Mouse (Mus musculus): ENCODE results near the gene Sema4a. TPM values are rescaled to one million over a fixed set of nuclear protein-coding genes. Genes with fewer than 3 reads are reported as not detected.

The Sema4a gene
- total and polyA plus RNA-seq, 2 experiments from 2014 or later: 0.93 to 2.1 TPM

DNA sequence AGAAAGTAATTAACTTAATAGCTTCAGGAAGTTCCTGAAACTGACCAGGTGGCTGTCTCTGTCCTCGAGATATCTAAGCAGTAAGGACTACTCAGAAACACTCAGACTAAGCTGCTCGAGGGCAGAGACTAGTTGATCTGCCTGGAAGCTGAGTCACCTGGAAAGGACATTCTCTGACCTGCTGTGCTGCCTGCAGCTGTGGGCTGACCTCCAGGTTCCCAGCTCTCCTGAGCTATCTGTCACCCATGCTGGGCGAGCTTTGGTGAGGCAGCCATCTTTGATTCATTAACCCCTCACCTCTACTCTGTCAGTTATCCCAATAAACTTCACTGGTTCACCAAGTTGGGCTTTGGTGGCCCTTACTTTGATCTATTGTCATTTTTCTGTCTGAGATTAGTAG lies 18.2 kb upstream of the Sema4a start:
- no peak overlapping the region for H3K4me3 ChIP-seq (ENCODE audit: low read depth, low read length)
- TF ChIP-seq EP300 (IDR thresholded peaks at IDR 0.05; ENCODE audit: low read depth): no peak
- no peak for TF ChIP-seq CTCF (IDR thresholded peaks at IDR 0.05; ENCODE audit: low read depth)
- 40% methylated on average over 3 of the region's 3 CpGs for WGBS
- ATAC-seq (ENCODE audit: insufficient read depth, low read depth): no peak
- DNase-seq (ENCODE audit: low spot score): no peak
- no peaks in the 10 kb centered on the region for H3K9me3 ChIP-seq (replicated peaks; ENCODE audit: control insufficient read depth, low read length)
- no peak overlapping the region for H3K4me2 ChIP-seq (ENCODE audit: low read depth, low read length)
- no peak overlapping the region for H3K9ac ChIP-seq (replicated peaks; ENCODE audit: low read depth, low read length)
- H3K27me3 ChIP-seq (ENCODE audit: control insufficient read depth, insufficient read depth, low read length): no peaks in the 10 kb centered on the region
- peaks cover 31% of the 10 kb centered on the region for H3K36me3 ChIP-seq (replicated peaks; ENCODE audit: control insufficient read depth, insufficient read depth, low read length)
- H3K27ac ChIP-seq (ENCODE audit: low read depth): no peak overlapping the region
- H3K4me1 ChIP-seq (ENCODE audit: control insufficient read depth, insufficient read depth): no peaks in the 10 kb centered on the region

DNA sequence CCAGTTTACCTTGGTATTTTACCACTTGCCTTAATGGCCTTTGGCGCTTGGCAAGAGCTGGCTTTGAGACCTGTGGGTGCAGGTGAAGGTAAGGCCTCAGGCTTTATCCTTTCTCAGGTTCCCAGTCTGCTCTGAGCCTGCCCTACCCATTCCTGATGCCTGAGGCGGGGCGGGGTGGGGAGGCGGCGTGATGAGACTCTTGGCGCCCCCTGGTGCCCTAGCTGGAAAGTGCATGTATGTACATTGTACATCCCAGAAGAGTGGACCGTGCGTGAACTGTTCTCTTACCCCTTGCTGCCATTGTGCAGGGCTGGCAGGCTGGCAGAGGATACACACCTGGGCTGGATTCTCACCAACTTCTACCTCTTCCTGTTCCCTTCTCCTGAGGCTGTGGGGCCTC lies 16.8 kb upstream of the Sema4a start:
- peak; percentile 62 for DNase-seq (ENCODE audit: low spot score)
- H3K27ac ChIP-seq (ENCODE audit: low read depth): no peak overlapping the region

DNA sequence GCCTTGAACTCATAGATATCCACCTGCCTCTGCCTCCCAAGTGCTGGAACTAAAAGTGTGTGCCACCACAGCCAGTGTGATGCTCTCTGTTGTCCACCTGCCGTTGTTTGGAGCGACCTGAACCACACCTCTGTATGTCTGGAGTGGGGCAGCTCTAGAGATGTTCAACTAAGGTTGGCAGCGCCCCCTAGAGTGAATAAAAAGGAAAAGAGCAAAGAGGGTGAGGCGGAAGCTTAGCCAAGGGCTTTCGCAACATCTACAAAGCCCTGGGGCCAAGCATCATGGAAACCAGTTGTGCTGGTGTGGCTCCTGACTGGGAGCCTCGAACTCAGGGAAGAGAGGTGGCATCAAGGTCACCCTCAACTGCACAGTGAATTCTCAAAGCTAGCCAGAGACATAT lies 15.4 kb upstream of the Sema4a start:
- H3K27ac ChIP-seq (ENCODE audit: low read depth): no peak overlapping the region
- H3K27me3 ChIP-seq (ENCODE audit: control insufficient read depth, insufficient read depth, low read length): no peaks in the 10 kb centered on the region
- peaks cover 7% of the 10 kb centered on the region for H3K36me3 ChIP-seq (replicated peaks; ENCODE audit: control insufficient read depth, insufficient read depth, low read length)
- 58% methylated on average over 6 of the region's 6 CpGs for WGBS
- no peak overlapping the region for H3K4me2 ChIP-seq (ENCODE audit: low read depth, low read length)
- no peak for TF ChIP-seq CTCF (IDR thresholded peaks at IDR 0.05; ENCODE audit: low read depth)
- TF ChIP-seq EP300 (IDR thresholded peaks at IDR 0.05; ENCODE audit: low read depth): no peak
- H3K4me3 ChIP-seq (ENCODE audit: low read depth, low read length): no peak overlapping the region
- H3K9ac ChIP-seq (replicated peaks; ENCODE audit: low read depth, low read length): no peak overlapping the region
- DNase-seq (ENCODE audit: low spot score) (no peak), ATAC-seq (ENCODE audit: insufficient read depth, low read depth) (no peak)
- H3K9me3 ChIP-seq (replicated peaks; ENCODE audit: control insufficient read depth, low read length): no peaks in the 10 kb centered on the region
- no peaks in the 10 kb centered on the region for H3K4me1 ChIP-seq (ENCODE audit: control insufficient read depth, insufficient read depth)

More for the DNA sequence above, 16.8 kb upstream of the Sema4a start:
- H3K27me3 ChIP-seq (ENCODE audit: control insufficient read depth, insufficient read depth, low read length): no peaks in the 10 kb centered on the region
- no peak overlapping the region for H3K4me2 ChIP-seq (ENCODE audit: low read depth, low read length)
- no peak overlapping the region for H3K4me3 ChIP-seq (ENCODE audit: low read depth, low read length)
- H3K36me3 ChIP-seq (replicated peaks; ENCODE audit: control insufficient read depth, insufficient read depth, low read length): peaks cover 19% of the 10 kb centered on the region
- no peak overlapping the region for H3K9ac ChIP-seq (replicated peaks; ENCODE audit: low read depth, low read length)
- TF ChIP-seq EP300 (IDR thresholded peaks at IDR 0.05; ENCODE audit: low read depth) (no peak), CTCF (IDR thresholded peaks at IDR 0.05; ENCODE audit: low read depth) (peak; percentile 79)
- peak; percentile 86 for ATAC-seq (ENCODE audit: insufficient read depth, low read depth)
- WGBS: 2% methylated on average over 8 of the region's 8 CpGs
- no peaks in the 10 kb centered on the region for H3K9me3 ChIP-seq (replicated peaks; ENCODE audit: control insufficient read depth, low read length)
- H3K4me1 ChIP-seq (ENCODE audit: control insufficient read depth, insufficient read depth): no peaks in the 10 kb centered on the region

DNA sequence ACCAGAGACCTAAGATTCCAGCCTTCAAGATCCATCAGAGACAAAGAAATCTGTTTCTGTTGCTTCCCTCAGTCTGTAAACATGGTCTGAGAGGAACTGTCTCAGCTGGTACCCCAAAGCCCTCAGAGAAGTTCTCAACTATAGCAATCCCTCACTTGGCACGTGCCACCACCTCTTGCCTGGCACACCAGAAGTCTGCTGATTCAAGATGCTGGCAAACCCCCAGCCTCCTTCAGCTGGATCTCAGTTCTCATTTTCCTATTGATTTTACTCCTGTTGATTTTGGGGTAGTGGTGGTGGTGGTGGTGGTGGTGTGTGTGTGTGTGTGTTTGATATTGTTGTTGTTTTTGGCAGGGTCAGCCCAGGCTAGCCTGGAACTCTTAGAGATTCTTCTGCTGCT lies 12.6 kb upstream of the Sema4a start:
- 84% methylated on average over 1 of the region's 1 CpGs for WGBS
- no peak overlapping the region for H3K9ac ChIP-seq (replicated peaks; ENCODE audit: low read depth, low read length)
- no peaks in the 10 kb centered on the region for H3K36me3 ChIP-seq (replicated peaks; ENCODE audit: control insufficient read depth, insufficient read depth, low read length)
- no peaks in the 10 kb centered on the region for H3K27me3 ChIP-seq (ENCODE audit: control insufficient read depth, insufficient read depth, low read length)
- H3K4me2 ChIP-seq (ENCODE audit: low read depth, low read length): no peak overlapping the region
- no peak overlapping the region for H3K27ac ChIP-seq (ENCODE audit: low read depth)
- no peaks in the 10 kb centered on the region for H3K9me3 ChIP-seq (replicated peaks; ENCODE audit: control insufficient read depth, low read length)
- DNase-seq (ENCODE audit: low spot score): no peak
- H3K4me1 ChIP-seq (ENCODE audit: control insufficient read depth, insufficient read depth): no peaks in the 10 kb centered on the region
- TF ChIP-seq EP300 (IDR thresholded peaks at IDR 0.05; ENCODE audit: low read depth) (no peak), CTCF (IDR thresholded peaks at IDR 0.05; ENCODE audit: low read depth) (no peak)
- no peak for ATAC-seq (ENCODE audit: insufficient read depth, low read depth)
- no peak overlapping the region for H3K4me3 ChIP-seq (ENCODE audit: low read depth, low read length)

- Histone ChIP-seq H3K4me3 (ENCODE audit: low read depth, low read length) (no peak overlapping the region), H3K9ac (replicated peaks; ENCODE audit: low read depth, low read length) (no peak overlapping the region), H3K4me1 (ENCODE audit: control insufficient read depth, insufficient read depth) (no peaks in the 10 kb centered on the region), H3K4me2 (ENCODE audit: low read depth, low read length) (no peak overlapping the region), H3K9me3 (replicated peaks; ENCODE audit: control insufficient read depth, low read length) (no peaks in the 10 kb centered on the region), H3K27me3 (ENCODE audit: control insufficient read depth, insufficient read depth, low read length) (no peaks in the 10 kb centered on the region), H3K36me3 (replicated peaks; ENCODE audit: control insufficient read depth, insufficient read depth, low read length) (no peaks in the 10 kb centered on the region), H3K27ac (ENCODE audit: low read depth) (no peak overlapping the region)
- 20% methylated on average over 5 of the region's 5 CpGs for WGBS
- ATAC-seq (ENCODE audit: insufficient read depth, low read depth): no peak
- no peak for DNase-seq (ENCODE audit: low spot score)
- no peak for TF ChIP-seq EP300 (IDR thresholded peaks at IDR 0.05; ENCODE audit: low read depth)
- no peak for TF ChIP-seq CTCF (IDR thresholded peaks at IDR 0.05; ENCODE audit: low read depth)
These were observed 12.0 kb upstream of the Sema4a start for GRCm38 (mm10) chr3:88473020-88473419.

GRCm38 (mm10) chr3:88470943-88471479 lies 10.0 kb upstream of the Sema4a start:
- no peak for DNase-seq (ENCODE audit: low spot score)
- TF ChIP-seq CTCF (IDR thresholded peaks at IDR 0.05; ENCODE audit: low read depth) (no peak), EP300 (IDR thresholded peaks at IDR 0.05; ENCODE audit: low read depth) (no peak)
- ATAC-seq (ENCODE audit: insufficient read depth, low read depth): no peak
- no peak overlapping the region for H3K9ac ChIP-seq (replicated peaks; ENCODE audit: low read depth, low read length)
- H3K4me2 ChIP-seq (ENCODE audit: low read depth, low read length): no peak overlapping the region
- no peaks in the 10 kb centered on the region for H3K4me1 ChIP-seq (ENCODE audit: control insufficient read depth, insufficient read depth)
- no peaks in the 10 kb centered on the region for H3K36me3 ChIP-seq (replicated peaks; ENCODE audit: control insufficient read depth, insufficient read depth, low read length)
- no peaks in the 10 kb centered on the region for H3K27me3 ChIP-seq (ENCODE audit: control insufficient read depth, insufficient read depth, low read length)
- no peaks in the 10 kb centered on the region for H3K9me3 ChIP-seq (replicated peaks; ENCODE audit: control insufficient read depth, low read length)
- H3K27ac ChIP-seq (ENCODE audit: low read depth): no peak overlapping the region
- WGBS: 55% methylated on average over 10 of the region's 10 CpGs
- no peak overlapping the region for H3K4me3 ChIP-seq (ENCODE audit: low read depth, low read length)

All from heart, postnatal 0 days (tissue).